Mouse (Mus musculus) neural tube, embryonic 14.5 days (tissue): ENCODE measurements around the gene Zfp185. TPM values are rescaled to one million over a fixed set of nuclear protein-coding genes. Genes with fewer than 3 reads are reported as not detected.

Source experiments
- ATAC-seq: fragments of 200-750 bp; cut with Nextera tagmentation; 2 replicates; pipeline ENCODE4 v1.8.0; 2017; ENCODE audit warnings: low read depth, mild to moderate bottlenecking, moderate TSS enrichment, moderate library complexity
- H3K27ac ChIP-seq: fragments of 300-500 bp; sonication (generic); 2 replicates; pipeline ENCODE4 v1.5.1; 2014; ENCODE audit warnings: low read depth, mild to moderate bottlenecking, control low read depth, low read length, moderate library complexity, mixed read lengths
- H3K27me3 ChIP-seq: fragments of 300-500 bp; sonication (generic); 2 replicates; pipeline ENCODE4 v1.6.1; 2014; ENCODE audit warnings: low read length; ENCODE audit not compliant: control insufficient read depth, insufficient read depth
- H3K36me3 ChIP-seq: fragments of 300-500 bp; sonication (generic); 2 replicates; pipeline ENCODE4 v1.6.1; 2014; ENCODE audit warnings: low read length, mixed read lengths; ENCODE audit not compliant: control insufficient read depth, insufficient read depth
- H3K4me1 ChIP-seq: fragments of 300-500 bp; sonication (generic); 2 replicates; pipeline ENCODE4 v1.6.1; 2014; ENCODE audit warnings: low read length; ENCODE audit not compliant: control insufficient read depth, insufficient read depth
- H3K4me2 ChIP-seq: fragments of 300-500 bp; sonication (generic); 2 replicates; pipeline ENCODE4 v1.6.1; 2014; ENCODE audit warnings: mild to moderate bottlenecking, low read depth, low read length, control low read depth
- H3K4me3 ChIP-seq: fragments of 300-500 bp; sonication (generic); 2 replicates; pipeline ENCODE4 v1.5.1; 2014; ENCODE audit warnings: low read depth, low read length, control low read depth, mixed read lengths
- H3K9ac ChIP-seq: fragments of 300-500 bp; sonication (generic); replicated peaks from 2 replicates; pipeline ENCODE4 v1.6.1; 2014; ENCODE audit warnings: low read depth, mild to moderate bottlenecking, control low read depth, low read length, mixed read lengths
- H3K9me3 ChIP-seq: fragments of 300-500 bp; sonication (generic); 2 replicates; pipeline ENCODE4 v1.6.1; 2016; ENCODE audit warnings: low read length; ENCODE audit not compliant: control insufficient read depth
- WGBS: fragments of 180-500 bp; shearing (Covaris S2); extraction: QIAGEN DNeasy Blood & Tissue Kit; methylation state at CpG from one replicate; pipeline ENCODE4 v1.1.7; 2014; 5-methylcytosine and 5-hydroxymethylcytosine counted together
- polyA plus RNA-seq: library from polyadenylated mRNA; unstranded; fragments of >200 nt; fragmentation: Nextera tagmentation; extraction: Ambion mirVana; gene quantifications from 2 replicates; pipeline ENCODE4 v1.2.1, GENCODE M21; 2014

The Zfp185 gene
- polyA plus RNA-seq, 1 experiment from 2014 or later = 0.83 TPM

DNA sequence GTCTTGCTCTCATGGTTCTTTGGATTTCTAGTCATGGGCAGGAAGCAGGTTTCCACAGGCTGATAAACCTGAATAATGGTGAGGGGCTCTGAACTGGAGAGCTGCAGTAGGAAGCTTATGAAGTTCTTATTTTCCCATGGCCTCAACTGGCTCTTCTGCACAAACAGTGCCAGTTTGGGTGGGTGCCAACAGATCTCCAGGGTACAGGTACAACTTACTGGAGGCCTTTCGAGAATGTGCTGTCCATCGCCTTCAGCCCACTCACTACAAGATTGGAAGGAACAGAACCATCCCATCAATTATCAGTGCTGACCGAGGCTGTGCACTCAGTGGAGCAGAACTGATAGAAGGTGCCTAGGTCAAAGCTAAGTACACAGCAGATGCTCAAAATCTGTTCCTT lies 1.3 kb downstream of the Zfp185 start:
- Histone ChIP-seq H3K4me3 (no peak overlapping the region), H3K4me1 (no peaks in the 10 kb centered on the region), H3K9ac (no peak overlapping the region), H3K9me3 (no peaks in the 10 kb centered on the region), H3K27me3 (no peaks in the 10 kb centered on the region), H3K27ac (no peak overlapping the region), H3K4me2 (no peak overlapping the region), H3K36me3 (no peaks in the 10 kb centered on the region)
- ATAC-seq = no peak
- WGBS = 90% methylated on average over 3 of the region's 3 CpGs

DNA sequence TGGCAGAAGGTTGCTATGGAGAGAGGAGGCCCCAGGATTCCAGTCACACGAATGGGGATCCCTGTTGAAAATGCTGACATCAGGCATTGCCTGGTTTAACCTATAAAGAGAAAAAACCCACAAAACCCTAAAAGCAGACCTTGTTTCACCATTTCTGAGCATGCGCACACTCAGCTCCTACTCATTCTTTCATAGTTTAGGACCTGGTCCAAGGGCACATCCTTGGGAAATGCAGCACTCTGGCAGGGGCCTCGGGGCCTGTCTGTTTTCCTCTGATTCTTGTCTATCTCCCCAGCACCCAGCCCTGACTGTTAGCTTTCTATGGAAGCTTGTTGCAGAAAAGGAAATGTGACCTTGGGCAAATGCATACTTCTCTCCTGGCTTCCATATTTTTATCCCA lies 3.4 kb downstream of the Zfp185 start:
- Histone ChIP-seq H3K27ac (no peak overlapping the region), H3K4me3 (no peak overlapping the region), H3K4me1 (no peaks in the 10 kb centered on the region), H3K9ac (no peak overlapping the region), H3K9me3 (no peaks in the 10 kb centered on the region), H3K36me3 (no peaks in the 10 kb centered on the region), H3K27me3 (no peaks in the 10 kb centered on the region), H3K4me2 (no peak overlapping the region)
- 75% methylated on average over 3 of the region's 3 CpGs for WGBS
- ATAC-seq = no peak

GRCm38 (mm10) chrX:72992291-72992919 lies 5.3 kb downstream of the Zfp185 start:
- no peaks in the 10 kb centered on the region for H3K36me3 ChIP-seq
- H3K27me3 ChIP-seq = no peaks in the 10 kb centered on the region
- WGBS = 62% methylated on average over 5 of the region's 5 CpGs
- H3K9me3 ChIP-seq = no peaks in the 10 kb centered on the region
- no peak for ATAC-seq
- no peak overlapping the region for H3K4me3 ChIP-seq
- no peak overlapping the region for H3K9ac ChIP-seq
- H3K4me2 ChIP-seq = no peak overlapping the region
- no peak overlapping the region for H3K27ac ChIP-seq
- H3K4me1 ChIP-seq = no peaks in the 10 kb centered on the region

DNA sequence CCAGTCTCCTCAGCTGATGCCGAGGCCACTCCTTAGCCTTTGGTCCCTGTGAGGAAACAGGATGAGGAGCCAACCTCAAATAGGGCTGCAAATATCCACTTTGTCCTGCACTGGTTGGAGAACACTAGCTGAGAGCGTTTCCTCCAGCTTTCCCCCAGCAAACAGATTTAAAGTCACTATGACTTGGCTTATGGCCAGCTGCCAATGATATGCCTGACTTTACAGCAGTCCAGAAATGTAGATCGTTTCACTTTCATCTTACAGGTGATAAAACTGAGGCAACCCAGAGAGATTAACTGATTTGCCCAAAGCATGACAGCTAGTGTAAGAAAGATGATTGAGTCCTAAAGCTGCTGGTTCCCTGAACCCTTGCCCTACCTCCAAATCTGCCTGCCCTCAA lies 8.4 kb downstream of the Zfp185 start:
- Histone ChIP-seq H3K9ac (no peak overlapping the region), H3K4me2 (no peak overlapping the region), H3K27ac (no peak overlapping the region), H3K4me3 (no peak overlapping the region), H3K36me3 (no peaks in the 10 kb centered on the region), H3K9me3 (no peaks in the 10 kb centered on the region), H3K27me3 (no peaks in the 10 kb centered on the region), H3K4me1 (no peaks in the 10 kb centered on the region)
- no peak for ATAC-seq
- 75% methylated on average over 3 of the region's 3 CpGs for WGBS

DNA sequence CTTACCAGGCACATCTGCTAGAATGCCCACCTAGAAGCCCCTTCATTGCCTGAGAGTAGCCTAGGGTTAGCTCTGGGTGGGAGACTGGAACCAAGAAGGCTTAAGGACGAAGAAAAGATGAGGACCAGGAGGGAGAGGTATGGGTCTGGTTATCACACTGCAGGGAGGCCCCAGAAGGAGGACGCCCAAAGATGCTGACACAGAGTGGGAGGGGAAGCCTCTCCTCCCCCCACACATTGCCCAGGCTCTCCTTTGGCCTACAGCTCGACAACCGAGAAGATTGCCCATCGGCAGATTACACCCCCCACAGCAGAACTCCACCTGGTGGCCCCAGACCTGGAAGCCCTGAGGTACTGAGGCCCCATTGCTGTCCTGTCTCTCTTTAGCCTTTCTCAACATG lies 16.0 kb downstream of the Zfp185 start:
- H3K36me3 ChIP-seq = no peaks in the 10 kb centered on the region
- H3K27me3 ChIP-seq = no peaks in the 10 kb centered on the region
- H3K9ac ChIP-seq = no peak overlapping the region
- WGBS = 83% methylated on average over 5 of the region's 5 CpGs
- H3K9me3 ChIP-seq = no peaks in the 10 kb centered on the region
- H3K4me1 ChIP-seq = no peaks in the 10 kb centered on the region
- no peak overlapping the region for H3K4me3 ChIP-seq
- ATAC-seq = no peak
- no peak overlapping the region for H3K4me2 ChIP-seq
- no peak overlapping the region for H3K27ac ChIP-seq

- Histone ChIP-seq H3K9ac (no peak overlapping the region), H3K4me2 (no peak overlapping the region), H3K9me3 (no peaks in the 10 kb centered on the region), H3K27me3 (no peaks in the 10 kb centered on the region), H3K4me3 (no peak overlapping the region), H3K4me1 (no peaks in the 10 kb centered on the region), H3K27ac (no peak overlapping the region), H3K36me3 (no peaks in the 10 kb centered on the region)
- no peak for ATAC-seq
- WGBS = 81% methylated on average over 4 of the region's 4 CpGs
Measured at GRCm38 (mm10) chrX:73005678-73006077, 18.5 kb downstream of the Zfp185 start.

- Histone ChIP-seq H3K4me3 (peak overlapping the region; percentile 26; the same call in 1 of the 2 replicates), H3K4me1 (no peaks in the 10 kb centered on the region), H3K36me3 (no peaks in the 10 kb centered on the region), H3K27me3 (no peaks in the 10 kb centered on the region), H3K9me3 (no peaks in the 10 kb centered on the region), H3K4me2 (peak overlapping the region; percentile 48), H3K9ac (0 out of 2 replicates have a peak overlapping the region, but pooled peaks have one; percentile 28), H3K27ac (peak overlapping the region; percentile 83)
- ATAC-seq = peak; percentile 99
- 13% methylated on average over 27 of the region's 27 CpGs for WGBS
Measured at GRCm38 (mm10) chrX:73007597-73008479, 20.7 kb downstream of the Zfp185 start.

DNA sequence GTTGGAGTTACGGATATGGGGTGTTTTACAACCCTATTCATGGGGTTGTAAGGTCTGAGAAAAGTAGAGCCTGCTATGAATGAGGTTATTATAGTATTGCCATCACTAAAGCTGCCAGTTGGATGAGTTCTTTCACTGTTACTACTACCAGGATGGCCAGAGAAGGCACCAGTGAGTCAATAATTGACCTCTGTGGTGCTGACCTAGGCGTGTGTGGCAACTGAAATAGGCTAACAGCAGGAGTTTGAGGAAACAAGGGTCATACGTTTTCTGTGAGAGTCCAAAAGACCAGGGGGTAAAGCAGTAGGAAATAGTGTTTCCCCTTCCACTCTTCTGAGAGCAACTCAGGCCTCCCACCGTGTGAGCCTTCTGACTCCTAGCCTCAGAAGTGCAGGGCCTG lies 25.7 kb downstream of the Zfp185 start:
- 31% methylated on average over 4 of the region's 4 CpGs for WGBS
- Histone ChIP-seq H3K27me3 (no peaks in the 10 kb centered on the region), H3K36me3 (no peaks in the 10 kb centered on the region), H3K4me3 (no peak overlapping the region), H3K9me3 (no peaks in the 10 kb centered on the region), H3K4me2 (no peak overlapping the region), H3K27ac (no peak overlapping the region), H3K4me1 (no peaks in the 10 kb centered on the region), H3K9ac (no peak overlapping the region)
- ATAC-seq = no peak

GRCm38 (mm10) chrX:73037003-73037402 lies 49.9 kb downstream of the Zfp185 start, which contains the start of gene Pnma5:
Gene Pnma5 (minus strand): TSS chrX:73037103.
- Histone ChIP-seq H3K27ac (no peak within 1 kb of the TSS), H3K9ac (no peak within 1 kb of the TSS), H3K36me3 (no peaks in the 10 kb centered on the region), H3K27me3 (no peaks in the 10 kb centered on the region), H3K4me1 (no peaks in the 10 kb centered on the region), H3K4me2 (no peak within 1 kb of the TSS), H3K4me3 (no peak within 1 kb of the TSS), H3K9me3 (no peaks in the 10 kb centered on the region)
- WGBS = 74% methylated on average over 1 of the region's 1 CpGs
- ATAC-seq = no peak
